22 mouse cellular contexts compared by ENCODE assay signal in genomic region chr6:54763669-54764068, GRCm38 (mm10).
"Had no signal": no experiment of that assay in that cellular context is flagged by ENCODE, and none has a peak within 500 bp of the region (broad histone marks: within the 10 kb centered on the region; RNA-seq: fewer than 3 reads in every experiment).

No protein-coding gene starts in this region.

- H3K9ac ChIP-seq: liver, postnatal 0 days; lung, embryonic 15.5 days; midbrain, embryonic 12.5 days; neural tube, embryonic 13.5 days; neural tube, embryonic 15.5 days had no signal

- ATAC-seq: liver, postnatal 0 days; lung, postnatal 0 days; midbrain, embryonic 16.5 days had no signal

- DNase-seq: liver, postnatal 0 days; lung, adult 2 months; lung, postnatal 14 days; lung, postnatal 36 days; midbrain, embryonic 14.5 days; retina, postnatal 1 day; right cerebral cortex, adult 18-20 months; right cerebral cortex, postnatal 25 days; right cerebral cortex, postnatal 4 days; spleen, adult 18-20 months; thymus, adult 2 months; thymus, postnatal 25 days; thymus, postnatal 4 days had no signal

- H3K27me3 ChIP-seq: neural tube, embryonic 15.5 days had no signal

- H3K36me3 ChIP-seq: lung, embryonic 15.5 days; midbrain, embryonic 10.5 days; midbrain, embryonic 12.5 days; neural tube, embryonic 13.5 days; neural tube, embryonic 15.5 days had no signal

- H3K27ac ChIP-seq: lung, embryonic 15.5 days; macrophage; midbrain, embryonic 10.5 days; midbrain, embryonic 12.5 days; neural tube, embryonic 13.5 days; neural tube, embryonic 15.5 days had no signal

- H3K9me3 ChIP-seq: lung, embryonic 15.5 days; midbrain, embryonic 10.5 days; midbrain, embryonic 12.5 days; neural tube, embryonic 13.5 days; neural tube, embryonic 15.5 days had no signal

- H3K4me2 ChIP-seq: lung, embryonic 15.5 days; midbrain, embryonic 12.5 days; neural tube, embryonic 13.5 days; neural tube, embryonic 15.5 days had no signal

- H3K4me3 ChIP-seq: lung, embryonic 15.5 days; midbrain, embryonic 10.5 days; midbrain, embryonic 12.5 days; myocyte; neural tube, embryonic 13.5 days; neural tube, embryonic 15.5 days had no signal
